ENCODE assay signal across 10 mouse cellular contexts in genomic region chr15:56858627-56859334, GRCm38 (mm10).
DNase-seq lines count a peak whose midpoint lies in the region; ATAC-seq lines count a peak whose summit lies in the region.
"Had no signal": no experiment of that assay in that cellular context is flagged by ENCODE, and none has a peak within 500 bp of the region (broad histone marks: within the 10 kb centered on the region; RNA-seq: fewer than 3 reads in every experiment).

No protein-coding gene starts in this region.

- no peak overlapping the region for H3K4me3 ChIP-seq in hindbrain, embryonic 16.5 days (ENCODE audit: low read length)
- H3K4me3 ChIP-seq in hindbrain, embryonic 13.5 days, result no peak overlapping the region
- no peak overlapping the region for H3K4me3 ChIP-seq in neural tube, embryonic 15.5 days (replicated peaks)
- H3K4me3 ChIP-seq: heart, embryonic 13.5 days; liver, embryonic 15.5 days had no signal

- H3K27me3 ChIP-seq in hindbrain, embryonic 16.5 days (replicated peaks; ENCODE audit: control insufficient read depth, insufficient read depth, low read length), result no peaks in the 10 kb centered on the region
- H3K27me3 ChIP-seq in hindbrain, embryonic 13.5 days, result no peaks in the 10 kb centered on the region
- no peaks in the 10 kb centered on the region for H3K27me3 ChIP-seq in neural tube, embryonic 15.5 days (replicated peaks)
- H3K27me3 ChIP-seq: heart, embryonic 13.5 days; liver, embryonic 15.5 days had no signal

- H3K4me2 ChIP-seq in hindbrain, embryonic 16.5 days (ENCODE audit: low read length), result no peak overlapping the region
- no peak overlapping the region for H3K4me2 ChIP-seq in hindbrain, embryonic 13.5 days
- H3K4me2 ChIP-seq in neural tube, embryonic 15.5 days, result no peak overlapping the region
- H3K4me2 ChIP-seq: heart, embryonic 13.5 days; liver, embryonic 15.5 days had no signal

- H3K9me3 ChIP-seq in hindbrain, embryonic 16.5 days (ENCODE audit: control insufficient read depth, low read length), result no peaks in the 10 kb centered on the region
- H3K9me3 ChIP-seq in hindbrain, embryonic 13.5 days, result no peaks in the 10 kb centered on the region
- no peaks in the 10 kb centered on the region for H3K9me3 ChIP-seq in neural tube, embryonic 15.5 days (replicated peaks)
- H3K9me3 ChIP-seq: heart, embryonic 13.5 days; liver, embryonic 15.5 days had no signal

- peak; percentile 36 for DNase-seq in neural tube, embryonic 10.5 days (ENCODE audit: extremely low spot score, low spot score)
- DNase-seq in fibroblast of lung, adult 2 months (ENCODE audit: low read depth), result peak; percentile 51
- no peak for DNase-seq in retina, postnatal 1 day
- DNase-seq: thymus, adult 18-20 months had no signal

- no peaks in the 10 kb centered on the region for H3K4me1 ChIP-seq in hindbrain, embryonic 16.5 days (ENCODE audit: control insufficient read depth, insufficient read depth, low read depth, low read length)
- H3K4me1 ChIP-seq in hindbrain, embryonic 13.5 days (replicated peaks), result no peaks in the 10 kb centered on the region; the same call in 1 of the 2 replicates
- peaks cover 6% of the 10 kb centered on the region; the same call in 1 of the 2 replicates for H3K4me1 ChIP-seq in neural tube, embryonic 15.5 days
- H3K4me1 ChIP-seq: liver, embryonic 15.5 days had no signal

- ATAC-seq in hindbrain, embryonic 16.5 days, result 0 out of 2 replicates have a peak, but pooled peaks have one; percentile 24
- no peak for ATAC-seq in hindbrain, embryonic 13.5 days (ENCODE audit: low FRiP score)
- no peak for ATAC-seq in neural tube, embryonic 15.5 days (ENCODE audit: low FRiP score)
- ATAC-seq in megakaryocyte, adult 5-6 weeks (ENCODE audit: poor library complexity, severe bottlenecking), result no peak

- WGBS in hindbrain, embryonic 16.5 days, result 56% methylated on average over 4 of the region's 4 CpGs
- 47% methylated on average over 4 of the region's 4 CpGs for WGBS in hindbrain, embryonic 13.5 days
- 34% methylated on average over 4 of the region's 4 CpGs for WGBS in neural tube, embryonic 15.5 days

- no peaks in the 10 kb centered on the region for H3K36me3 ChIP-seq in hindbrain, embryonic 16.5 days (ENCODE audit: control insufficient read depth, insufficient read depth, low read length)
- H3K36me3 ChIP-seq in hindbrain, embryonic 13.5 days, result no peaks in the 10 kb centered on the region
- H3K36me3 ChIP-seq in neural tube, embryonic 15.5 days, result no peaks in the 10 kb centered on the region
- H3K36me3 ChIP-seq: heart, embryonic 13.5 days; liver, embryonic 15.5 days had no signal

- no peak overlapping the region for H3K27ac ChIP-seq in hindbrain, embryonic 16.5 days (ENCODE audit: low read depth, low read length)
- H3K27ac ChIP-seq in hindbrain, embryonic 13.5 days, result no peak overlapping the region
- H3K27ac ChIP-seq in neural tube, embryonic 15.5 days (replicated peaks), result no peak overlapping the region
- H3K27ac ChIP-seq: heart, embryonic 13.5 days; liver, embryonic 15.5 days had no signal

- no peak overlapping the region for H3K9ac ChIP-seq in hindbrain, embryonic 16.5 days (ENCODE audit: low read depth, low read length)
- no peak overlapping the region for H3K9ac ChIP-seq in hindbrain, embryonic 13.5 days
- H3K9ac ChIP-seq in neural tube, embryonic 15.5 days (replicated peaks), result no peak overlapping the region
- H3K9ac ChIP-seq: heart, embryonic 13.5 days; liver, embryonic 15.5 days had no signal
